Mouse (Mus musculus): Measurements from ENCODE around the gene Tjp2. TPM values are rescaled to one million over a fixed set of nuclear protein-coding genes. Genes with fewer than 3 reads are reported as not detected.
"Not testable (repeated sequence)": the region's sequence is repeated elsewhere in the genome, so short reads cannot be mapped to it uniquely, and the experiment has no call there.

The Tjp2 gene
- total RNA-seq, 2 experiments from 2014 or later: 3.5 to 4.9 TPM

- DNase-seq: no peak
- H3K4me3 ChIP-seq: no peak overlapping the region
- TF ChIP-seq CTCF (IDR thresholded peaks at IDR 0.05): no peak
- H3K27ac ChIP-seq: no peak overlapping the region
- intact Hi-C loops (cut with DNase I): no loop called here
Observed at GRCm38 (mm10) chr19:24253657-24254260, 28.9 kb upstream of the Tjp2 start.

- no peak overlapping the region for H3K27ac ChIP-seq
- no peak for TF ChIP-seq CTCF (IDR thresholded peaks at IDR 0.05)
- DNase-seq: no peak
- peak overlapping the region; percentile 13; the same call in 1 of the 2 replicates for H3K4me3 ChIP-seq
- intact Hi-C loops (cut with DNase I): no loop called here
Observed at GRCm38 (mm10) chr19:24251869-24252268, 27.0 kb upstream of the Tjp2 start.

- TF ChIP-seq CTCF (IDR thresholded peaks at IDR 0.05): no peak
- no peak for DNase-seq
- Histone ChIP-seq H3K27ac (no peak overlapping the region), H3K4me3 (no peak overlapping the region)
- intact Hi-C loops (cut with DNase I): no loop called here
Observed at GRCm38 (mm10) chr19:24243340-24243739, 18.5 kb upstream of the Tjp2 start.

GRCm38 (mm10) chr19:24241799-24242546 lies 17.1 kb upstream of the Tjp2 start:
- DNase-seq: no peak
- Histone ChIP-seq H3K27ac (no peak overlapping the region), H3K4me3 (no peak overlapping the region)
- intact Hi-C loops (cut with DNase I): no loop called here
- TF ChIP-seq CTCF (IDR thresholded peaks at IDR 0.05): no peak

- DNase-seq: no peak
- Histone ChIP-seq H3K4me3 (no peak overlapping the region), H3K27ac (no peak overlapping the region)
- intact Hi-C loops (cut with DNase I): no loop called here
- TF ChIP-seq CTCF (IDR thresholded peaks at IDR 0.05): no peak
Observed at GRCm38 (mm10) chr19:24241271-24241670, 16.4 kb upstream of the Tjp2 start.

- no peak overlapping the region for H3K4me3 ChIP-seq
- intact Hi-C loops (cut with DNase I): no loop called here
- TF ChIP-seq CTCF (IDR thresholded peaks at IDR 0.05): no peak
- no peak overlapping the region for H3K27ac ChIP-seq
- DNase-seq: no peak
Observed at GRCm38 (mm10) chr19:24238011-24238410, 13.2 kb upstream of the Tjp2 start.

GRCm38 (mm10) chr19:24232356-24232755 lies 7.5 kb upstream of the Tjp2 start:
- intact Hi-C loops (cut with DNase I); DNase-seq; H3K27ac ChIP-seq; H3K4me3 ChIP-seq: not testable (repeated sequence)

GRCm38 (mm10) chr19:24225305-24225696 lies 471 bp upstream of the Tjp2 start:
- peak overlapping the region; percentile 91 for H3K4me3 ChIP-seq
- H3K27ac ChIP-seq: peak overlapping the region; percentile 81
- DNase-seq: peak; percentile 36
- no peak for TF ChIP-seq CTCF (IDR thresholded peaks at IDR 0.05)
- intact Hi-C loops (cut with DNase I): no loop called here

- intact Hi-C loops (cut with DNase I): loop anchor here (5.0 kb wide), 2 partner anchors 38 to 72 kb away; no protein-coding TSS in a partner anchor
- Histone ChIP-seq H3K4me3 (peak overlapping the region; percentile 91), H3K27ac (peak overlapping the region; percentile 81)
- no peak for DNase-seq
- no peak for TF ChIP-seq CTCF (IDR thresholded peaks at IDR 0.05)
Observed at GRCm38 (mm10) chr19:24223851-24224251, 979 bp downstream of the Tjp2 start.

- intact Hi-C loops (cut with DNase I): loop anchor here (5.0 kb wide), 2 partner anchors 41 to 69 kb away; no protein-coding TSS in a partner anchor
- Histone ChIP-seq H3K4me3 (peak overlapping the region; percentile 17; the same call in 1 of the 2 replicates), H3K27ac (peak overlapping the region; percentile 35; the same call in 1 of the 2 replicates)
- no peak for DNase-seq
- TF ChIP-seq CTCF (IDR thresholded peaks at IDR 0.05): no peak; the same call in 1 of the 2 replicates
Observed at GRCm38 (mm10) chr19:24221455-24221854, 3.4 kb downstream of the Tjp2 start.

GRCm38 (mm10) chr19:24220795-24221445 lies 3.9 kb downstream of the Tjp2 start:
- Histone ChIP-seq H3K4me3 (peak overlapping the region; percentile 17; the same call in 1 of the 2 replicates), H3K27ac (peak overlapping the region; percentile 35; the same call in 1 of the 2 replicates)
- intact Hi-C loops (cut with DNase I): loop anchor here (5.0 kb wide), 2 partner anchors 41 to 69 kb away; no protein-coding TSS in a partner anchor
- no peak for TF ChIP-seq CTCF (IDR thresholded peaks at IDR 0.05)
- DNase-seq: no peak

GRCm38 (mm10) chr19:24219011-24219410 lies 5.8 kb downstream of the Tjp2 start:
- Histone ChIP-seq H3K4me3 (no peak overlapping the region), H3K27ac (no peak overlapping the region)
- TF ChIP-seq CTCF (IDR thresholded peaks at IDR 0.05): no peak
- no peak for DNase-seq
- intact Hi-C loops (cut with DNase I): no loop called here

GRCm38 (mm10) chr19:24218291-24218690 lies 6.5 kb downstream of the Tjp2 start:
- TF ChIP-seq CTCF (IDR thresholded peaks at IDR 0.05): peak; percentile 59
- no peak for DNase-seq
- no peak overlapping the region for H3K4me3 ChIP-seq
- intact Hi-C loops (cut with DNase I): no loop called here
- no peak overlapping the region for H3K27ac ChIP-seq
